Mouse (Mus musculus): ENCODE data around the gene Dhdds. TPM values are rescaled to one million over a fixed set of nuclear protein-coding genes. Genes with fewer than 3 reads are reported as not detected.

Dhdds gene
- 47.0 and 56.1 TPM in 2 replicates for polyA plus RNA-seq (2012; rRNA removed)

GRCm38 (mm10) chr4:134000466-134001438 is at the start of gene Dhdds:
TSS of gene Dhdds (minus strand) at chr4:134000918.
- peak; percentile 99 for DNase-seq (ENCODE audit: low read depth)
- TF ChIP-seq POLR2A (IDR thresholded peaks at IDR 0.05; ENCODE audit: borderline replicate concordance, extremely low read depth, insufficient read depth, insufficient read length, poor library complexity, severe bottlenecking), result peak; percentile 39; the same call in 1 of the 2 replicates
- TF ChIP-seq CTCF (IDR thresholded peaks at IDR 0.05; ENCODE audit: borderline replicate concordance, extremely low read depth, insufficient read depth, insufficient read length), result no peak

DNA sequence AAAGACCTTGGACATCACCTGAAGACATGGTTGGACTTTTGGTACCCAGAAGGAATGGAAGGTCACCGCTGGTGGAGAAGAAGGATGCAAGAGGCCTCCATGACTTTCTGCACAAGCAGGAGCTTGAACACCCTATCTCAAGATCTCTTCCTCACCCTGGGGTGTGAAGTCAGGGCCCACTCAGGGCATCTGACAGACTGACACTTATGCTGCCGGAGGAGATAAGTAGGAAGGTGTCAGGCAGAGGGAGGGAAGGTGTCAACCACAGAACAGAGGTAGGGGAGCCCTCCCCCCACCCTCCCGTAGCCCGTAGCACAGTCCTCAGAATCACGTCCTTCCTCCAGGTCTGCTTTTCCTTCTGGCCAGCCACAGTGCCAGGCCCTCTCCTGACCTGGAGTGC is 46.9 kb upstream of the Dhdds start:
- DNase-seq (ENCODE audit: low read depth), result no peak
- no peak for TF ChIP-seq CTCF (IDR thresholded peaks at IDR 0.05; ENCODE audit: borderline replicate concordance, extremely low read depth, insufficient read depth, insufficient read length)
- no peak for TF ChIP-seq POLR2A (IDR thresholded peaks at IDR 0.05; ENCODE audit: borderline replicate concordance, extremely low read depth, insufficient read depth, insufficient read length, poor library complexity, severe bottlenecking)

GRCm38 (mm10) chr4:134043041-134043440 is 42.3 kb upstream of the Dhdds start:
- no peak for TF ChIP-seq CTCF (IDR thresholded peaks at IDR 0.05; ENCODE audit: borderline replicate concordance, extremely low read depth, insufficient read depth, insufficient read length)
- TF ChIP-seq POLR2A (IDR thresholded peaks at IDR 0.05; ENCODE audit: borderline replicate concordance, extremely low read depth, insufficient read depth, insufficient read length, poor library complexity, severe bottlenecking), result no peak
- no peak for DNase-seq (ENCODE audit: low read depth)

- DNase-seq (ENCODE audit: low read depth), result peak; percentile 70
- TF ChIP-seq CTCF (IDR thresholded peaks at IDR 0.05; ENCODE audit: borderline replicate concordance, extremely low read depth, insufficient read depth, insufficient read length) (no peak), POLR2A (IDR thresholded peaks at IDR 0.05; ENCODE audit: borderline replicate concordance, extremely low read depth, insufficient read depth, insufficient read length, poor library complexity, severe bottlenecking) (no peak)
Observed at GRCm38 (mm10) chr4:134041317-134042123, 40.8 kb upstream of the Dhdds start.

DNA sequence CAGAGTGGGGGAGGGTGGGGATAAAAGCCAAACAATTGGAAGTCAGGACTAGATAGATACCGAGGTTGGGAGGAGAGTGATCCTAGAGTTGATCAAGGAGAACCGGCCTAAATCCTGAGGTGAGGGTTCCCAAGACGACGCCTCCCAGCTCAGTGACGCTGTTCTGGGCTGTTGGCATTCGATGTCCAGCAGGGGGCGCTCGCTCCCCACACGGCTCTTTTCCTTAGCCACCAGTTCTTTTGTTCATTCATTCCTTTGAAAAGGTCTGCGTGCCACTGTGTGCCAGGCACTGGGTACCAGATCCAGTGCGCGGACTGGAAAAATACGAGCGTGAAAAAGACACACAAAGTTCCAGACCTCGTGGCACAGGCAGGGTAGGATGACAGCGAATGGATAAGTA is 35.2 kb upstream of the Dhdds start:
- DNase-seq (ENCODE audit: low read depth), result peak; percentile 85
- peak; percentile 98 for TF ChIP-seq CTCF (IDR thresholded peaks at IDR 0.05; ENCODE audit: borderline replicate concordance, extremely low read depth, insufficient read depth, insufficient read length)
- TF ChIP-seq POLR2A (IDR thresholded peaks at IDR 0.05; ENCODE audit: borderline replicate concordance, extremely low read depth, insufficient read depth, insufficient read length, poor library complexity, severe bottlenecking), result no peak

DNA sequence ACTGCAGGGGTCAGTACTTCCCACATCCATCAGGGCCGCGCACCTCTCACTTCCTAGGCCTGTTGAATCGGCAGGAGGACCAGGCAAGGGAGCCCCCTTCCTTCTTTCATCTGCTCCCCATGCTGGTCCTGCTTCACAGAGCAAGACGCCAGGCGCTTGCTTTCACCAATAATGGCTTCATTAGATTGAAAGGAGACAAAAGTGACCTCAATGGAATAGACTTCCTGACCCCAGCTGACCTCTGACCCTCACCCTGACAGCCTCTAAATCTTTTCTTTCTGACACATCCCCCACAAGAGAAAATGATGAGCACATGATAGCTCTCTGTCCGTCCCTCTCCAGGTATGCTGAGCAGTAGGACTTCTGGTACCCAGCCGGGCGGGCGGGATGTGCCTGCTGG is 25.1 kb upstream of the Dhdds start:
- no peak for DNase-seq (ENCODE audit: low read depth)

DNA sequence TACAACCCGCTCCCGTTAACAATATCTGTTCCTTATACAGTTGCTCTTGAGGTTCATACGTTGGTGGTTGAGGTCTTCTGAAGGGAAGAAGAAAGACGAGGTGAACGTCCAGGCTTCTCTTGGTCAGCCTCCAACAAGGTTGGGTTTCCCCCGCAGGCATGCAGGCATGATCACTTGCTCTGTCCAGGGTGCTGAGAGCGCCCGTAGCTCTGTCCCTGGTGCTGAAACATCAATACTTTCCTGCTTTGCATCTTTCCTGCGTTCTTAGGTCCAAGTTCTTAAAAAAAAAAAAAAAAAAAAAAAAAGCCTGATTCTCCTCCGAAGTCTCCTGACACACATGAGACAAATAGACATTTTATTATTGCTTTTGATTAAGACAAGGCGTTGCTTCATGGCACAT is 19.9 kb upstream of the Dhdds start:
- TF ChIP-seq CTCF (IDR thresholded peaks at IDR 0.05; ENCODE audit: borderline replicate concordance, extremely low read depth, insufficient read depth, insufficient read length) (no peak), POLR2A (IDR thresholded peaks at IDR 0.05; ENCODE audit: borderline replicate concordance, extremely low read depth, insufficient read depth, insufficient read length, poor library complexity, severe bottlenecking) (no peak)
- DNase-seq (ENCODE audit: low read depth), result peak; percentile 60

More for the DNA sequence above, 25.1 kb upstream of the Dhdds start:
- TF ChIP-seq CTCF (IDR thresholded peaks at IDR 0.05; ENCODE audit: borderline replicate concordance, extremely low read depth, insufficient read depth, insufficient read length) (no peak), POLR2A (IDR thresholded peaks at IDR 0.05; ENCODE audit: borderline replicate concordance, extremely low read depth, insufficient read depth, insufficient read length, poor library complexity, severe bottlenecking) (no peak)

DNA sequence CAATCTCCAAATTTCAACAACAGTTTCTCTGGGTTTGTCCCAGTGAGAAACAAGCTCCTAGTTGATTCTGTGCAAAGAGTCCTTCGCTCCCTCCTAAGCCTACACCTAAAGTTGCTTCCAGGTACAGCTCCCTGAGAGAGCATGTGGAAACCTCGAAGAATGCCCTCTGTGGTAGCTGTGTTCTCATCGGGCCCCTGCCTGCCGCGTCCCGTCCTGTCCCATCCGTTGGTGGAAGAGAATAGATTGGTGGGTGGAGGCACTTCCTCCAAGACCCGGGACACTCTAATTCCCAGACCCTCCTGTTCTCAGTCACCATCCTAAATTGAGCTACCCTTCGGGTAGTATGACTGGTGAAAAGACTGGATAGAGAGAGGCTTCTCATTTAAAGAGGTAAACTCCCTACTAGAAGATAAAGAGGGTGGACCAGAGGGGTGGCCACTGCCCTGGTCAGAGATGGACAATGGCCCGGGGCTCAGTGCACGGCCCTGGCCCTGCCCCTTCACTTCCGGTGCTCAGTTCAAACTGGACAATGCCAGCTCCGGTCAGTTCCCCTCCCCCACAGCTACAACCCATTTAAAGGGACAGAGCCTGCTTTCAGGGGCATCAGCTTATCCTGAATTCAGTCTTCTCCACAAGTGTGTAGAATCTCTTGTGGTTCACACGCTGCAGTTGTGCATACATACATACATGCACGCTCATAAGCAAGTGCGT is 19.1 kb upstream of the Dhdds start:
- no peak for TF ChIP-seq CTCF (IDR thresholded peaks at IDR 0.05; ENCODE audit: borderline replicate concordance, extremely low read depth, insufficient read depth, insufficient read length)
- no peak for TF ChIP-seq POLR2A (IDR thresholded peaks at IDR 0.05; ENCODE audit: borderline replicate concordance, extremely low read depth, insufficient read depth, insufficient read length, poor library complexity, severe bottlenecking)
- peak; percentile 63 for DNase-seq (ENCODE audit: low read depth)

DNA sequence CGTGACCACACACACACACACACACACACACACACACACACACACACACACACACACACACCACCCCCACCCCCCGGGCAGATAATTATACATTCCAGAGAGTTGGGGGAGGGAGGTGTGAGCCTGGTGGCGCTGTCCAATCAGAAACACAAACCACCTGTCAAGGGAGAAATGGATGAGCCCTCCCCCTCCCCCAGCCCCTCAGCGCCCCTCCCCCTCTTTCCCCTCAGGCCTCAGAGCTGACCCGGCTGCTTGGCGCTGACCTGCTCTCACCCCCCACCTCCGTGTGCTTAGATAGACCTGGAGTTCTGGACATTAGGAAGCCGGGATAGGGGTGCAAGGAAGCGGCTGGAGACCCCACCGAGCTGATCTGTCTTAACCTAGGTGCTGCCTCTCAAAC is 18.5 kb upstream of the Dhdds start:
- DNase-seq (ENCODE audit: low read depth), result peak; percentile 47
- no peak for TF ChIP-seq CTCF (IDR thresholded peaks at IDR 0.05; ENCODE audit: borderline replicate concordance, extremely low read depth, insufficient read depth, insufficient read length)
- TF ChIP-seq POLR2A (IDR thresholded peaks at IDR 0.05; ENCODE audit: borderline replicate concordance, extremely low read depth, insufficient read depth, insufficient read length, poor library complexity, severe bottlenecking), result no peak

DNA sequence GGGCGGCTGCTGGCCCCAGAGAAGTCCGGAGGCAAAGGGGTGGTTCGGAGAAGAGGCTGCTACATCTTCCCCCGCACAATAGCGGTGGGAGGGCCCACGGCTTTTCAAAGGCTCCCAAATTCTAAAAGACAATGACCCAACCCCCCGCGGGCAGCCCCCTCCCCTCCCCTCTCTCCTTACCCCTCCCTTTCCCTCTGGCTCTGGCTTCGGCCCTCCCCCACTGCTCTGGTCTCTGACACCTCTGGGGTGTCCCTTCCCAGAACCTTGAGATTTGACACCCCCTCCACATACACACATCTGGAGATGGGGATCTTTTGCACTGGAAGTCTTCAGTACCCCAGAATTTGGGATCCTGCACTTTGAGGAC is 18.0 kb upstream of the Dhdds start, which contains the start of gene Lin28a:
Gene Lin28a, minus strand, starts transcription at position 63 of the 367 bp plus-strand sequence.
- no peak for TF ChIP-seq CTCF (IDR thresholded peaks at IDR 0.05; ENCODE audit: borderline replicate concordance, extremely low read depth, insufficient read depth, insufficient read length)
- TF ChIP-seq POLR2A (IDR thresholded peaks at IDR 0.05; ENCODE audit: borderline replicate concordance, extremely low read depth, insufficient read depth, insufficient read length, poor library complexity, severe bottlenecking), result no peak
- no peak for DNase-seq (ENCODE audit: low read depth)
